8 mouse cellular contexts compared by ENCODE assay signal in the genomic region with DNA sequence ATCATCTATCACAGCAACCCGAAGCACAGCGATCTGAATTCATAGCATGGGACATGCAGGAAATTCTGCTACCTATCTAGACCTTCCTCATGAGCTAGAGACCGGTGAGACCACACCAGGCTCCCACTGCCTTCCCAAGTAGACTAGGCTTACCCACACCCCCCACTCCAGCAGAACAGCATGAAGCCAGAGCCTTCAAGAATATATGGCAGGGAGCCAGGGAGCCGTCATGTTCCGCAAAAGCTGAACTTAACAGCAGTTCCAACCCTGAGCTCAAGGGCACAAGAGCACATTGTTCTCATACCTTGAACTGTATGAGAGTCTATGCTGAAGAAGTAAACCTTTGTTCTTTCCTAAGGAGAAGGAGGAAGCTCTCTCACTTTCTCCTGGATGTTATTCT. TPM values are rescaled to one million over a fixed set of nuclear protein-coding genes. Genes with fewer than 3 reads are reported as not detected.
DNase-seq lines count a peak whose midpoint lies in the region; ATAC-seq and TF ChIP-seq lines count a peak whose summit lies in the region.

No protein-coding gene starts in this region.

- no peaks in the 10 kb centered on the region for H3K36me3 ChIP-seq in forebrain, postnatal 0 days (ENCODE audit: insufficient read depth)

- TF ChIP-seq CTCF in forebrain, postnatal 0 days (IDR thresholded peaks at IDR 0.05; ENCODE audit: low read depth), result no peak

- H3K9me3 ChIP-seq in forebrain, postnatal 0 days (ENCODE audit: low read length), result no peaks in the 10 kb centered on the region

- H3K9ac ChIP-seq in forebrain, postnatal 0 days, result no peak overlapping the region

- no peaks in the 10 kb centered on the region for H3K27me3 ChIP-seq in forebrain, postnatal 0 days (ENCODE audit: insufficient read depth, low read length)

- peak overlapping the region; percentile 24; the same call in 1 of the 2 replicates for H3K27ac ChIP-seq in forebrain, postnatal 0 days (ENCODE audit: low read depth, low read length)

- ATAC-seq in forebrain, postnatal 0 days, result peak; percentile 77

- peak; percentile 44 for DNase-seq in adrenal gland, postnatal 10 days
- no peak for DNase-seq in adrenal gland, postnatal 4 days (ENCODE audit: low spot score in 2 of 2)
- DNase-seq in kidney, postnatal 14 days, result peak; percentile 22
- DNase-seq in kidney, adult 11 months, result no peak
- peak; percentile 68 for DNase-seq in forebrain, postnatal 0 days
- DNase-seq in lung, postnatal 4 days, result peak; percentile 60 to 73
- DNase-seq in gastrocnemius, adult 18-20 months (ENCODE audit: low spot score), result no peak
- no peak for DNase-seq in thymus, adult 18-20 months

- H3K4me2 ChIP-seq in forebrain, postnatal 0 days (ENCODE audit: low read depth), result peak overlapping the region; percentile 16

- H3K4me1 ChIP-seq in forebrain, postnatal 0 days (ENCODE audit: insufficient read depth), result no peaks in the 10 kb centered on the region

- no peak overlapping the region for H3K4me3 ChIP-seq in forebrain, postnatal 0 days (ENCODE audit: low read depth, low read length)

- 45% methylated on average over 5 of the region's 5 CpGs for WGBS in forebrain, postnatal 0 days

RNA-seq across cellular contexts. Expression of a gene that starts 32.4 kb away (rescaled TPM):
- total RNA-seq in adrenal gland, postnatal 10 days (2021), result 1 to 10 TPM; 2.9 TPM
- total RNA-seq in adrenal gland, postnatal 4 days (2021), result 1 to 10 TPM; 4.6 to 6.1 TPM
- total RNA-seq in forebrain, postnatal 0 days (2014; rRNA removed), result 20.5 and 22.7 TPM in 2 replicates
- 10.4 and 13.6 TPM in 2 replicates for polyA plus RNA-seq in forebrain, postnatal 0 days (2015; fragmentation: Nextera tagmentation; extraction: Ambion mirVana)
- under 1 TPM; 0.57 to 0.59 TPM for total RNA-seq in gastrocnemius, adult 18-20 months (2021)

Comparison
In these comparisons a context has a peak if more than half of its experiments do, and no peak if none do; other contexts are left out.
1. DNase-seq: peak in adrenal gland, postnatal 10 days (single experiment), kidney, postnatal 14 days (single experiment), forebrain, postnatal 0 days (single experiment) and lung, postnatal 4 days (2 of 2); none in adrenal gland, postnatal 4 days (0 of 2), kidney, adult 11 months (single experiment), gastrocnemius, adult 18-20 months (single experiment) and thymus, adult 18-20 months (0 of 2).